ENCODE assay signal across 8 mouse cellular contexts in genomic region chr17:6399281-6400096, GRCm38 (mm10). TPM values are rescaled to one million over a fixed set of nuclear protein-coding genes. Genes with fewer than 3 reads are reported as not detected.
A peak's percentile ranks its signal among the peaks of the same experiment; 100 is the strongest.
DNase-seq lines count a peak whose midpoint lies in the region; ATAC-seq and TF ChIP-seq lines count a peak whose summit lies in the region.
"Not testable (repeated sequence)": the region's sequence is repeated elsewhere in the genome, so short reads cannot be mapped to it uniquely, and the experiment has no call there.

No protein-coding gene starts in this region.

- peak overlapping the region; percentile 84 for H3K27ac ChIP-seq in forebrain, embryonic 15.5 days (replicated peaks)
- not testable (repeated sequence) for H3K27ac ChIP-seq in kidney, embryonic 16.5 days (ENCODE audit: low read length); lung, embryonic 15.5 days
- peak overlapping the region; percentile 47; the same call in 1 of the 2 replicates for H3K27ac ChIP-seq in midbrain, postnatal 0 days (ENCODE audit: low read depth, low read length)
- peak overlapping the region; percentile 27; the same call in 1 of the 2 replicates for H3K27ac ChIP-seq in stomach, embryonic 14.5 days (ENCODE audit: low read length)

- WGBS in forebrain, embryonic 15.5 days, result 19% methylated on average over 10 of the region's 13 CpGs
- 29% methylated on average over 6 of the region's 13 CpGs for WGBS in kidney, embryonic 16.5 days
- 11% methylated on average over 9 of the region's 13 CpGs for WGBS in lung, embryonic 15.5 days
- WGBS in midbrain, postnatal 0 days, result 15% methylated on average over 5 of the region's 13 CpGs
- 28% methylated on average over 6 of the region's 13 CpGs for WGBS in stomach, embryonic 14.5 days

- H3K36me3 ChIP-seq in forebrain, embryonic 15.5 days; kidney, embryonic 16.5 days (ENCODE audit: insufficient read depth, low read length); lung, embryonic 15.5 days; midbrain, postnatal 0 days (ENCODE audit: insufficient read depth, low read length); stomach, embryonic 14.5 days (ENCODE audit: control insufficient read depth, insufficient read depth, low read length): not testable (repeated sequence)

- H3K9me3 ChIP-seq in forebrain, embryonic 15.5 days; kidney, embryonic 16.5 days (ENCODE audit: low read length); lung, embryonic 15.5 days; midbrain, postnatal 0 days (ENCODE audit: low read length); stomach, embryonic 14.5 days (ENCODE audit: control insufficient read depth, low read depth, low read length): not testable (repeated sequence)

- peak; percentile 86 for ATAC-seq in forebrain, embryonic 15.5 days (replicated peaks)
- peak; percentile 57 for ATAC-seq in kidney, embryonic 16.5 days (ENCODE audit: low FRiP score, low TSS enrichment)
- peak; percentile 54; the same call in 1 of the 2 replicates for ATAC-seq in lung, embryonic 15.5 days (ENCODE audit: borderline replicate concordance, extremely low read depth, low FRiP score, low TSS enrichment)
- ATAC-seq in midbrain, postnatal 0 days (ENCODE audit: low FRiP score), result peak; percentile 80
- peak; percentile 77 for ATAC-seq in stomach, embryonic 14.5 days (ENCODE audit: insufficient number of reproducible peaks, insufficient read depth, low FRiP score, low read depth)

- H3K27me3 ChIP-seq in forebrain, embryonic 15.5 days; kidney, embryonic 16.5 days (ENCODE audit: insufficient read depth, low read length); lung, embryonic 15.5 days; midbrain, postnatal 0 days (ENCODE audit: insufficient read depth, low read length); stomach, embryonic 14.5 days (ENCODE audit: control insufficient read depth, insufficient read depth, low read length): not testable (repeated sequence)

- H3K9ac ChIP-seq in forebrain, embryonic 15.5 days (replicated peaks), result peak overlapping the region; percentile 24; the same call in 1 of the 2 replicates
- not testable (repeated sequence) for H3K9ac ChIP-seq in kidney, embryonic 16.5 days (replicated peaks; ENCODE audit: low read length); lung, embryonic 15.5 days; midbrain, postnatal 0 days (replicated peaks; ENCODE audit: low read length, poor library complexity, severe bottlenecking); stomach, embryonic 14.5 days (replicated peaks; ENCODE audit: low read depth, low read length)

- H3K4me1 ChIP-seq in forebrain, embryonic 15.5 days; kidney, embryonic 16.5 days (ENCODE audit: insufficient read depth, low read length); lung, embryonic 15.5 days; midbrain, postnatal 0 days (ENCODE audit: insufficient read depth, low read length); stomach, embryonic 14.5 days (ENCODE audit: control insufficient read depth, insufficient read depth, low read length): not testable (repeated sequence)

- not testable (repeated sequence) for H3K4me3 ChIP-seq in forebrain, embryonic 15.5 days; kidney, embryonic 16.5 days (ENCODE audit: low read length); lung, embryonic 15.5 days; midbrain, postnatal 0 days (ENCODE audit: low read depth, low read length); stomach, embryonic 14.5 days (ENCODE audit: low read depth, low read length)

- DNase-seq in 3T3-L1 (ENCODE audit: low read depth, low spot score), result peak; percentile 43
- peak; percentile 15 for DNase-seq in embryo, embryonic 10 days (ENCODE audit: low spot score)
- peak; percentile 8 for DNase-seq in heart, postnatal 4 days
- DNase-seq in midbrain, postnatal 0 days (ENCODE audit: low spot score), result peak; percentile 14

- TF ChIP-seq CTCF in midbrain, postnatal 0 days (IDR thresholded peaks at IDR 0.05), result not testable (repeated sequence)

- H3K4me2 ChIP-seq in forebrain, embryonic 15.5 days (replicated peaks); kidney, embryonic 16.5 days (replicated peaks; ENCODE audit: low read depth, low read length); lung, embryonic 15.5 days; midbrain, postnatal 0 days (ENCODE audit: low read depth, low read length, poor library complexity, severe bottlenecking); stomach, embryonic 14.5 days (replicated peaks; ENCODE audit: low read depth, low read length): not testable (repeated sequence)

RNA-seq across cellular contexts. Expression of gene Dynlt1b, which starts 30.4 kb away (rescaled TPM):
- polyA plus RNA-seq in forebrain, embryonic 15.5 days (2015; fragmentation: Nextera tagmentation; extraction: Ambion mirVana), result 888 and 910 TPM in 2 replicates
- total RNA-seq in heart, postnatal 4 days (2021), result 100 to 1,000 TPM; 183 to 194 TPM
- 414 and 449 TPM in 2 replicates for polyA plus RNA-seq in kidney, embryonic 16.5 days (2015; fragmentation: Nextera tagmentation; extraction: Ambion mirVana)
- 471 and 517 TPM in 2 replicates for polyA plus RNA-seq in lung, embryonic 15.5 days (2015; fragmentation: Nextera tagmentation; extraction: Ambion mirVana)
- 443 and 625 TPM in 2 replicates for total RNA-seq in midbrain, postnatal 0 days (2014; rRNA removed)
- polyA plus RNA-seq in midbrain, postnatal 0 days (2015; fragmentation: Nextera tagmentation; extraction: Ambion mirVana), result 1,251 and 1,314 TPM in 2 replicates
- 610 and 627 TPM in 2 replicates for polyA plus RNA-seq in stomach, embryonic 14.5 days (2014; fragmentation: Nextera tagmentation; extraction: Ambion mirVana)
